In the genomic region with DNA sequence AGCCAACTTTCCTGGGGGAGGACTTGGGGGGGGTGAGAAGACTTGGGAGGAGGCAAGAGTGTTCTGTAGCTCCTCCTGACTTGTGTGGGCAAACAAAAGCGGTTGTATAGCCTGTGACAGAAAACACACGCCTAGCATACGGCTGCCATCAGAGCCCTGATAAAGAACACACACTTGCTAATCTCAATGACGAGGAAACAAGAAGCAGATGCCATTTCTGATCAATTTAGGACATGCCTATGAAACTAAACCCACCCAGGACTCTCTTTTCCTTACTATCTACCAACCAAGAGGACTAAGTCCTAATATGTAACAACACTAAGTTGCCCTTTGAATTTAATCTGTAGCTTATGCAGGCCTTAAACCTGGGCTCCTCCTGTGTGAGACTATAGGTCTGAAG, we compare ENCODE assay signal across 24 mouse cellular contexts. TPM values are rescaled to one million over a fixed set of nuclear protein-coding genes. Genes with fewer than 3 reads are reported as not detected.
"Had no signal": no experiment of that assay in that cellular context is flagged by ENCODE, and none has a peak within 500 bp of the region (broad histone marks: within the 10 kb centered on the region; RNA-seq: fewer than 3 reads in every experiment).

No protein-coding gene starts in this region.

- H3K9me3 ChIP-seq: liver, embryonic 15.5 days; megakaryocyte, embryonic 14.5 days; midbrain, embryonic 13.5 days; neural tube, embryonic 13.5 days had no signal

- H3K4me3 ChIP-seq: layer of hippocampus, adult 2 months; left cerebral cortex, adult 2 months; liver, embryonic 15.5 days; megakaryocyte, embryonic 14.5 days; midbrain, embryonic 13.5 days; myocyte; neural tube, embryonic 13.5 days had no signal

- H3K27me3 ChIP-seq: liver, embryonic 15.5 days; midbrain, embryonic 13.5 days; neural tube, embryonic 13.5 days had no signal

- H3K36me3 ChIP-seq: liver, embryonic 15.5 days; midbrain, embryonic 13.5 days; neural tube, embryonic 13.5 days had no signal

- H3K4me1 ChIP-seq: megakaryocyte, embryonic 14.5 days; midbrain, embryonic 13.5 days; neural tube, embryonic 13.5 days had no signal

- H3K27ac ChIP-seq: kidney, postnatal 0 days; layer of hippocampus, adult 2 months; left cerebral cortex, adult 2 months; liver, embryonic 15.5 days; macrophage; midbrain, embryonic 13.5 days; neural tube, embryonic 13.5 days had no signal

- H3K4me2 ChIP-seq: liver, embryonic 15.5 days; lung, embryonic 14.5 days; midbrain, embryonic 13.5 days; neural tube, embryonic 13.5 days had no signal

- ATAC-seq: intestine, postnatal 0 days; lung, postnatal 0 days; midbrain, embryonic 13.5 days; midbrain, embryonic 16.5 days had no signal

- DNase-seq: kidney, adult 2 months; kidney, postnatal 25 days; layer of hippocampus, adult 9-11 months; lung, embryonic 14.5 days; retina, postnatal 1 day; thymus, adult 18-20 months; thymus, postnatal 36 days had no signal

- H3K9ac ChIP-seq: liver, embryonic 15.5 days; lung, embryonic 14.5 days; midbrain, embryonic 13.5 days; neural tube, embryonic 13.5 days had no signal

RNA-seq across cellular contexts. Expression of a gene that starts 31.2 kb away (rescaled TPM):
- total RNA-seq: monocyte, adult 5-6 weeks had no signal
- polyA plus RNA-seq: kidney, adult 2 months; kidney, embryonic 14.5 days; kidney, postnatal 0 days; limb, embryonic 11.5 days; lung, postnatal 0 days; macrophage; myocyte; small intestine, adult 2 months; spleen, adult 2 months had no signal
